Mouse (Mus musculus) G1E (cell line): Measurements from ENCODE around the gene Psip1. TPM values are rescaled to one million over a fixed set of nuclear protein-coding genes. Genes with fewer than 3 reads are reported as not detected.

Experiments
- ATAC-seq: 2 replicates; pipeline ENCODE4 v1.8.0; 2016; ENCODE audit warnings: mild to moderate bottlenecking; ENCODE audit not compliant: insufficient number of reproducible peaks, poor library complexity, low FRiP score, severe bottlenecking; ENCODE audit errors: extremely low read depth
- DNase-seq: peaks from one replicate; pipeline ENCODE4 v3.0.0; 2012; ENCODE audit warnings: low spot score
- H3K27me3 ChIP-seq: 2 replicates; pipeline ENCODE4 v1.6.1; 2012; ENCODE audit warnings: mild to moderate bottlenecking, low read length, inconsistent platforms; ENCODE audit not compliant: insufficient read depth
- H3K36me3 ChIP-seq: replicated peaks from 2 replicates; pipeline ENCODE3; 2012; ENCODE audit warnings: mild to moderate bottlenecking, inconsistent platforms
- H3K4me1 ChIP-seq: 2 replicates; pipeline ENCODE4 v1.6.1; 2012; ENCODE audit warnings: low read depth, low read length, inconsistent platforms, mixed read lengths; ENCODE audit not compliant: insufficient read depth
- H3K4me3 ChIP-seq: 2 replicates; pipeline ENCODE4 v1.5.1; 2012; ENCODE audit warnings: low read depth, mild to moderate bottlenecking, inconsistent platforms, low read length, moderate library complexity, mixed read lengths
- H3K9me3 ChIP-seq: replicated peaks from 2 replicates; pipeline ENCODE4 v1.6.1; 2012; ENCODE audit warnings: inconsistent platforms
- CTCF ChIP-seq: IDR thresholded peaks from 2 replicates; pipeline ENCODE4 v1.5.1; 2012; ENCODE audit warnings: low read depth, low read length, inconsistent platforms, mixed read lengths
- GATA1 ChIP-seq: IDR thresholded peaks from 2 replicates; pipeline ENCODE4 v1.6.1; 2012; ENCODE audit warnings: borderline replicate concordance, low read length, inconsistent platforms, mixed read lengths
- GATA2 ChIP-seq: IDR thresholded peaks from 2 replicates; pipeline ENCODE4 v1.6.1; 2012; ENCODE audit warnings: low read depth, low read length, inconsistent platforms, borderline replicate concordance
- POLR2AphosphoS5 ChIP-seq: IDR thresholded peaks from 2 replicates; pipeline ENCODE4 v1.6.1; 2012; ENCODE audit warnings: low read depth, low read length, inconsistent platforms; ENCODE audit not compliant: insufficient replicate concordance
- TAL1 ChIP-seq: conservative IDR thresholded peaks from 2 replicates; pipeline ENCODE4 v1.6.1; 2012; ENCODE audit warnings: low read depth, low read length, inconsistent platforms, mixed read lengths
- polyA plus RNA-seq: library from polyadenylated mRNA; stranded (reverse); fragments of >175 nt; gene quantifications from 2 replicates; pipeline ENCODE4 v1.2.3, GENCODE M21; 2012
- total RNA-seq, 2 experiments: library from RNA; stranded (forward) in 1 of 2; stranded (reverse) in 1 of 2; fragments of 200-1000 nt in 1 of 2; fragments of >200 nt in 1 of 2; fragmentation: Nextera tagmentation in 1 of 2; gene quantifications; 2 replicates each; pipeline ENCODE4 v1.2.3; 2014 to 2017

The Psip1 gene
- total and polyA plus RNA-seq, 3 experiments: 67.3 to 252 (median 170) TPM

GRCm38 (mm10) chr4:83428845-83429244, 57.4 kb downstream of the Psip1 start:
- H3K4me1 ChIP-seq: no peaks in the 10 kb centered on the region
- DNase-seq (no peak), ATAC-seq (peak; percentile 62; the same call in 1 of the 2 replicates)
- no peaks in the 10 kb centered on the region for H3K27me3 ChIP-seq
- peaks cover 86% of the 10 kb centered on the region for H3K36me3 ChIP-seq
- no peak overlapping the region for H3K4me3 ChIP-seq
- no peaks in the 10 kb centered on the region for H3K9me3 ChIP-seq
- no peak for TF ChIP-seq GATA1
- no peak for TF ChIP-seq POLR2AphosphoS5
- TF ChIP-seq GATA2: no peak
- no peak for TF ChIP-seq TAL1
- no peak for TF ChIP-seq CTCF

GRCm38 (mm10) chr4:83427696-83428095, 58.6 kb downstream of the Psip1 start:
- no peak overlapping the region for H3K4me3 ChIP-seq
- peaks cover 87% of the 10 kb centered on the region for H3K36me3 ChIP-seq
- DNase-seq (no peak), ATAC-seq (no peak)
- H3K4me1 ChIP-seq: no peaks in the 10 kb centered on the region
- no peaks in the 10 kb centered on the region for H3K27me3 ChIP-seq
- H3K9me3 ChIP-seq: no peaks in the 10 kb centered on the region
- TF ChIP-seq CTCF (no peak), TAL1 (no peak), GATA2 (no peak), POLR2AphosphoS5 (no peak)

GRCm38 (mm10) chr4:83427141-83427540, 59.1 kb downstream of the Psip1 start:
- H3K4me3 ChIP-seq: no peak overlapping the region
- ATAC-seq (no peak), DNase-seq (no peak)
- H3K9me3 ChIP-seq: no peaks in the 10 kb centered on the region
- peaks cover 87% of the 10 kb centered on the region for H3K36me3 ChIP-seq
- H3K27me3 ChIP-seq: no peaks in the 10 kb centered on the region
- no peaks in the 10 kb centered on the region for H3K4me1 ChIP-seq
- TF ChIP-seq POLR2AphosphoS5 (no peak), TAL1 (no peak), GATA1 (no peak), GATA2 (no peak), CTCF (no peak)

DNA sequence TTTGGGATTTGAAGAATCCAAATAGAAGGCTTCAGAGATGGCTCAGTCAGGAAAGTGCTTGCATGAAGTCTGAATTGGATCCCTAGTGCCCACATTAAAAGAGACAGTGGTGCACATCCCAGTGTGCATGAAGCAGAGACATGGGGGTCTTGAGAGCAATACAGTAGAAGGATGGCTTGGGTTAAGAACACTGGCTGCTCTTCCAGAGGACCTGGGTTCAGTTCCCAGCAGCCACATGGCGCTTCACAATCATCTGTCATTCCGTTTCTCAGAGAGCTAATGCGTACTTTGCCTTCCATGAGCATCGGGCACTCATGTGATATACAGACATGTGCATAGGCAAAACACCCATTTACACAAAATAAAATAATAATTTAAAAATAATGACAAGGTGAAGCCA, 61.1 kb downstream of the Psip1 start:
- TF ChIP-seq TAL1: no peak
- TF ChIP-seq CTCF: no peak
- no peak for TF ChIP-seq POLR2AphosphoS5
- no peak for TF ChIP-seq GATA2
- TF ChIP-seq GATA1: no peak
- no peak for DNase-seq
- peaks cover 78% of the 10 kb centered on the region for H3K36me3 ChIP-seq

GRCm38 (mm10) chr4:83423641-83424040, 62.6 kb downstream of the Psip1 start:
- TF ChIP-seq CTCF (no peak), GATA1 (no peak), TAL1 (no peak), GATA2 (no peak), POLR2AphosphoS5 (no peak)
- Histone ChIP-seq H3K9me3 (no peaks in the 10 kb centered on the region), H3K4me3 (no peak overlapping the region), H3K4me1 (peaks cover 4% of the 10 kb centered on the region), H3K27me3 (no peaks in the 10 kb centered on the region), H3K36me3 (peaks cover 71% of the 10 kb centered on the region)
- ATAC-seq (no peak), DNase-seq (no peak)

More for the DNA sequence above, 61.1 kb downstream of the Psip1 start:
- no peak for ATAC-seq
- Histone ChIP-seq H3K27me3 (no peaks in the 10 kb centered on the region), H3K9me3 (no peaks in the 10 kb centered on the region), H3K4me1 (no peaks in the 10 kb centered on the region), H3K4me3 (no peak overlapping the region)

GRCm38 (mm10) chr4:83418781-83419180, 67.5 kb downstream of the Psip1 start:
- no peak for DNase-seq
- Histone ChIP-seq H3K36me3 (peaks cover 27% of the 10 kb centered on the region), H3K4me3 (peak overlapping the region; percentile 99; the same call in 1 of the 2 replicates), H3K9me3 (no peaks in the 10 kb centered on the region), H3K4me1 (peaks cover 13% of the 10 kb centered on the region), H3K27me3 (no peaks in the 10 kb centered on the region)
- no peak for TF ChIP-seq GATA1
- TF ChIP-seq GATA2: no peak
- TF ChIP-seq TAL1: no peak
- TF ChIP-seq POLR2AphosphoS5: no peak
- no peak for TF ChIP-seq CTCF
- ATAC-seq: no peak

GRCm38 (mm10) chr4:83417820-83418186, 68.5 kb downstream of the Psip1 start:
- H3K9me3 ChIP-seq: no peaks in the 10 kb centered on the region
- TF ChIP-seq GATA2 (no peak), TAL1 (no peak), POLR2AphosphoS5 (no peak), GATA1 (no peak), CTCF (no peak)
- H3K4me3 ChIP-seq: peak overlapping the region; percentile 99
- no peaks in the 10 kb centered on the region; the same call in 1 of the 2 replicates for H3K27me3 ChIP-seq
- H3K36me3 ChIP-seq: peaks cover 17% of the 10 kb centered on the region
- ATAC-seq (no peak), DNase-seq (no peak)
- H3K4me1 ChIP-seq: peaks cover 13% of the 10 kb centered on the region
